Mouse (Mus musculus) megakaryocyte, embryonic 14.5 days (primary cell): Measurements from ENCODE around the gene Tmem198b.

ENCODE experiments used
- FLI1 ChIP-seq: IDR thresholded peaks from 2 replicates; pipeline ENCODE4 v1.6.1; 2012; ENCODE audit warnings: low read length, inconsistent platforms, mixed read lengths
- GATA1 ChIP-seq: IDR thresholded peaks from 3 replicates; pipeline ENCODE4 v1.6.1; 2012; ENCODE audit warnings: mixed read lengths, low read length, inconsistent platforms, borderline replicate concordance

GRCm38 (mm10) chr10:128794391-128794790 is 9.8 kb downstream of the Tmem198b start:
- TF ChIP-seq GATA1, result no peak
- no peak for TF ChIP-seq FLI1
